In the genomic region with DNA sequence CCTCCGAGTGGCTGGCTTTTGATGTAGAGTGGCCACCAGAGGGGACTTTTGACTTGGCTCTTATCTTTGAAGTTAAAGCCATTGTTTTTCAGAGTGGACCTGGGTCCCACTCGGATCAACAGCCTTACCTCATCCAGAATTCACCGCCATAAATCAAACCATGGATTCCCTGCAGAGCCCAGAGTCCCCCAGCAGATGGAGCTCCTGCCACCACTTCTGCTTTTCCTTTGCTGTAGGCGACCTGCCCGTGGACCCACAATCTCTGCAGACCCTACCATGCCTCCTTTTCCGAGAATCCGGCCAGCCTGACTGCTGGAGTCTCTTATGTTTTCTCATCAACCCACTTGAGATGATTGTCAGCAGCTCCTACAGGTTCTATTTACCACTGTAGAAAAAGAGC, we compare ENCODE assay signal across 9 mouse cellular contexts. TPM values are rescaled to one million over a fixed set of nuclear protein-coding genes. Genes with fewer than 3 reads are reported as not detected.
DNase-seq lines count a peak whose midpoint lies in the region; ATAC-seq and TF ChIP-seq lines count a peak whose summit lies in the region.
"Had no signal": no experiment of that assay in that cellular context is flagged by ENCODE, and none has a peak within 500 bp of the region (broad histone marks: within the 10 kb centered on the region; RNA-seq: fewer than 3 reads in every experiment).

No protein-coding gene starts in this region.

- DNase-seq in CD4-positive, CD25-positive, alpha-beta regulatory T cell, adult 2 months (ENCODE audit: low read depth, low spot score) = peak; percentile 71
- DNase-seq in midbrain, embryonic 14.5 days = peak; percentile 80
- DNase-seq in kidney, postnatal 14 days = peak; percentile 55
- DNase-seq in lung, adult 18-20 months = peak; percentile 48
- DNase-seq in right cerebral cortex, postnatal 25 days = peak; percentile 68

- peak; percentile 57 for TF ChIP-seq CTCF in cortical plate, adult 2 months (IDR thresholded peaks at IDR 0.05; ENCODE audit: extremely low read depth, insufficient read depth, low read length)

- no peak overlapping the region for H3K9ac ChIP-seq in midbrain, embryonic 14.5 days (replicated peaks; ENCODE audit: low read length)
- H3K9ac ChIP-seq in midbrain, embryonic 15.5 days = no peak overlapping the region
- H3K9ac ChIP-seq: heart, embryonic 13.5 days had no signal

- WGBS in midbrain, embryonic 14.5 days = 25% methylated on average over 7 of the region's 7 CpGs
- WGBS in midbrain, embryonic 15.5 days = 27% methylated on average over 7 of the region's 7 CpGs

- ATAC-seq in CD4-positive, CD25-positive, alpha-beta regulatory T cell, adult 4 months = no peak
- ATAC-seq in midbrain, embryonic 14.5 days (ENCODE audit: low FRiP score, low TSS enrichment) = no peak
- ATAC-seq in midbrain, embryonic 15.5 days (replicated peaks) = no peak

- H3K9me3 ChIP-seq in midbrain, embryonic 14.5 days (ENCODE audit: control insufficient read depth, low read length) = no peaks in the 10 kb centered on the region
- no peaks in the 10 kb centered on the region for H3K9me3 ChIP-seq in midbrain, embryonic 15.5 days
- H3K9me3 ChIP-seq: heart, embryonic 13.5 days had no signal

- peaks cover 3% of the 10 kb centered on the region; the same call in 1 of the 2 replicates for H3K36me3 ChIP-seq in midbrain, embryonic 14.5 days (ENCODE audit: control insufficient read depth, insufficient read depth, low read length)
- H3K36me3 ChIP-seq in midbrain, embryonic 15.5 days (replicated peaks) = no peaks in the 10 kb centered on the region; the same call in 1 of the 2 replicates

- no peak overlapping the region for H3K4me3 ChIP-seq in midbrain, embryonic 14.5 days (replicated peaks; ENCODE audit: low read depth, low read length)
- no peak overlapping the region for H3K4me3 ChIP-seq in midbrain, embryonic 15.5 days
- H3K4me3 ChIP-seq in cortical plate, adult 2 months (ENCODE audit: insufficient read depth, low read length) = no peak overlapping the region
- H3K4me3 ChIP-seq: heart, embryonic 13.5 days had no signal

- H3K4me2 ChIP-seq in midbrain, embryonic 14.5 days (ENCODE audit: low read length) = no peak overlapping the region
- no peak overlapping the region for H3K4me2 ChIP-seq in midbrain, embryonic 15.5 days
- H3K4me2 ChIP-seq: heart, embryonic 13.5 days had no signal

- no peak overlapping the region for H3K27ac ChIP-seq in midbrain, embryonic 14.5 days (replicated peaks; ENCODE audit: low read depth, low read length)
- H3K27ac ChIP-seq in midbrain, embryonic 15.5 days = no peak overlapping the region
- no peak overlapping the region for H3K27ac ChIP-seq in cortical plate, adult 2 months (ENCODE audit: insufficient read depth, low read length)
- H3K27ac ChIP-seq: heart, embryonic 13.5 days had no signal

- no peaks in the 10 kb centered on the region for H3K27me3 ChIP-seq in midbrain, embryonic 14.5 days (ENCODE audit: control insufficient read depth, insufficient read depth, low read length)
- no peaks in the 10 kb centered on the region for H3K27me3 ChIP-seq in midbrain, embryonic 15.5 days (replicated peaks)
- H3K27me3 ChIP-seq: heart, embryonic 13.5 days had no signal

- peaks cover 5% of the 10 kb centered on the region; the same call in 1 of the 2 replicates for H3K4me1 ChIP-seq in midbrain, embryonic 14.5 days (ENCODE audit: control insufficient read depth, insufficient read depth, low read length)
- H3K4me1 ChIP-seq in midbrain, embryonic 15.5 days = peaks cover 3% of the 10 kb centered on the region
- no peaks in the 10 kb centered on the region for H3K4me1 ChIP-seq in cortical plate, adult 2 months (ENCODE audit: control insufficient read depth, insufficient read depth, low read length)

- no peak for TF ChIP-seq POLR2A in cortical plate, adult 2 months (IDR thresholded peaks at IDR 0.05; ENCODE audit: extremely low read depth, insufficient read depth, low read length)

RNA-seq across cellular contexts. Expression of a gene that starts 5.8 kb away (rescaled TPM):
- 10 to 100 TPM; 73.5 to 93.5 TPM for polyA plus RNA-seq in CD4-positive, CD25-positive, alpha-beta regulatory T cell, adult 4 months (2017; shearing (Covaris generic))
- 56.9 and 74.1 TPM in 2 replicates for polyA plus RNA-seq in midbrain, embryonic 14.5 days (2014; fragmentation: Nextera tagmentation; extraction: Ambion mirVana)
- 55.7 and 65.4 TPM in 2 replicates for polyA plus RNA-seq in midbrain, embryonic 15.5 days (2015; fragmentation: Nextera tagmentation; extraction: Ambion mirVana)
- 72.4 and 73.4 TPM in 2 replicates for polyA plus RNA-seq in cortical plate, adult 2 months (2012; rRNA removed)
